Mouse (Mus musculus) kidney, embryonic 14.5 days (tissue): ENCODE results near the gene Gja10. TPM values are rescaled to one million over a fixed set of nuclear protein-coding genes. Genes with fewer than 3 reads are reported as not detected.

Experiments
- ATAC-seq: fragments of 200-750 bp; cut with Nextera tagmentation; 2 replicates; pipeline ENCODE4 v1.8.0; 2017; ENCODE audit warnings: moderate number of reproducible peaks, mild to moderate bottlenecking, moderate TSS enrichment, moderate library complexity; ENCODE audit not compliant: low FRiP score, low TSS enrichment
- H3K27ac ChIP-seq: fragments of 300-500 bp; sonication (generic); 2 replicates; pipeline ENCODE4 v1.5.1; 2014; ENCODE audit warnings: low read depth, mild to moderate bottlenecking, low read length, moderate library complexity, mixed read lengths
- H3K27me3 ChIP-seq: fragments of 300-500 bp; sonication (generic); 2 replicates; pipeline ENCODE4 v1.6.1; 2014; ENCODE audit warnings: mild to moderate bottlenecking, low read length; ENCODE audit not compliant: control insufficient read depth, insufficient read depth
- H3K36me3 ChIP-seq: fragments of 300-500 bp; sonication (generic); 2 replicates; pipeline ENCODE4 v1.6.1; 2014; ENCODE audit warnings: low read length, mixed read lengths; ENCODE audit not compliant: control insufficient read depth, insufficient read depth
- H3K4me1 ChIP-seq: fragments of 300-500 bp; sonication (generic); 2 replicates; pipeline ENCODE4 v1.6.1; 2014; ENCODE audit warnings: low read length, mixed read lengths; ENCODE audit not compliant: control insufficient read depth, insufficient read depth
- H3K4me2 ChIP-seq: fragments of 300-500 bp; sonication (generic); replicated peaks from 2 replicates; pipeline ENCODE4 v1.6.1; 2014; ENCODE audit warnings: low read depth, mild to moderate bottlenecking, low read length
- H3K4me3 ChIP-seq: fragments of 300-500 bp; sonication (generic); 2 replicates; pipeline ENCODE4 v1.5.1; 2014; ENCODE audit warnings: mild to moderate bottlenecking, low read length
- H3K9ac ChIP-seq: fragments of 300-500 bp; sonication (generic); 2 replicates; pipeline ENCODE4 v1.6.1; 2014; ENCODE audit warnings: low read depth, mild to moderate bottlenecking, low read length, moderate library complexity
- H3K9me3 ChIP-seq: fragments of 300-500 bp; sonication (generic); 2 replicates; pipeline ENCODE4 v1.6.1; 2016; ENCODE audit warnings: low read length; ENCODE audit not compliant: control insufficient read depth
- WGBS: fragments of 180-500 bp; shearing (Covaris S2); extraction: QIAGEN DNeasy Blood & Tissue Kit; methylation state at CpG from one replicate; pipeline ENCODE4 v1.1.7; 2014; 5-methylcytosine and 5-hydroxymethylcytosine counted together
- polyA plus RNA-seq: library from polyadenylated mRNA; unstranded; fragments of >200 nt; fragmentation: Nextera tagmentation; extraction: Ambion mirVana; gene quantifications from 2 replicates; pipeline ENCODE4 v1.2.1, GENCODE M21; 2014

Gja10 gene
- polyA plus RNA-seq, 1 experiment from 2014 or later: not detected

- Histone ChIP-seq H3K4me2 (no peak overlapping the region), H3K27ac (no peak overlapping the region), H3K4me1 (no peaks in the 10 kb centered on the region; the same call in 1 of the 2 replicates), H3K4me3 (no peak overlapping the region), H3K9me3 (no peaks in the 10 kb centered on the region), H3K9ac (no peak overlapping the region), H3K36me3 (peaks cover 11% of the 10 kb centered on the region; the same call in 1 of the 2 replicates), H3K27me3 (no peaks in the 10 kb centered on the region)
- no peak for ATAC-seq
- 85% methylated on average over 8 of the region's 8 CpGs for WGBS
These were observed 37.6 kb downstream of the Gja10 start for GRCm38 (mm10) chr4:32564918-32565317.

GRCm38 (mm10) chr4:32564416-32564815, 38.1 kb downstream of the Gja10 start:
- no peak overlapping the region for H3K4me2 ChIP-seq
- H3K4me1 ChIP-seq: no peaks in the 10 kb centered on the region; the same call in 1 of the 2 replicates
- H3K27me3 ChIP-seq: no peaks in the 10 kb centered on the region
- H3K36me3 ChIP-seq: peaks cover 11% of the 10 kb centered on the region; the same call in 1 of the 2 replicates
- ATAC-seq: no peak
- no peak overlapping the region for H3K4me3 ChIP-seq
- 88% methylated on average over 7 of the region's 7 CpGs for WGBS
- H3K9me3 ChIP-seq: no peaks in the 10 kb centered on the region
- no peak overlapping the region for H3K9ac ChIP-seq
- no peak overlapping the region for H3K27ac ChIP-seq

- Histone ChIP-seq H3K9me3 (no peaks in the 10 kb centered on the region), H3K27me3 (no peaks in the 10 kb centered on the region), H3K36me3 (peaks cover 11% of the 10 kb centered on the region; the same call in 1 of the 2 replicates), H3K27ac (no peak overlapping the region), H3K4me3 (no peak overlapping the region), H3K9ac (no peak overlapping the region), H3K4me2 (no peak overlapping the region), H3K4me1 (no peaks in the 10 kb centered on the region; the same call in 1 of the 2 replicates)
- 0 out of 2 replicates have a peak, but pooled peaks have one; percentile 13 for ATAC-seq
- WGBS: 93% methylated on average over 35 of the region's 35 CpGs
These were observed 40.0 kb downstream of the Gja10 start for GRCm38 (mm10) chr4:32562319-32563115.

GRCm38 (mm10) chr4:32561555-32562095, 40.9 kb downstream of the Gja10 start:
- no peaks in the 10 kb centered on the region for H3K27me3 ChIP-seq
- no peak overlapping the region for H3K4me2 ChIP-seq
- ATAC-seq: peak; percentile 43; the same call in 1 of the 2 replicates
- no peak overlapping the region for H3K4me3 ChIP-seq
- H3K9ac ChIP-seq: no peak overlapping the region
- 54% methylated on average over 12 of the region's 12 CpGs for WGBS
- H3K4me1 ChIP-seq: no peaks in the 10 kb centered on the region; the same call in 1 of the 2 replicates
- H3K36me3 ChIP-seq: peaks cover 11% of the 10 kb centered on the region; the same call in 1 of the 2 replicates
- peak overlapping the region; percentile 24; the same call in 1 of the 2 replicates for H3K27ac ChIP-seq
- no peaks in the 10 kb centered on the region for H3K9me3 ChIP-seq

DNA sequence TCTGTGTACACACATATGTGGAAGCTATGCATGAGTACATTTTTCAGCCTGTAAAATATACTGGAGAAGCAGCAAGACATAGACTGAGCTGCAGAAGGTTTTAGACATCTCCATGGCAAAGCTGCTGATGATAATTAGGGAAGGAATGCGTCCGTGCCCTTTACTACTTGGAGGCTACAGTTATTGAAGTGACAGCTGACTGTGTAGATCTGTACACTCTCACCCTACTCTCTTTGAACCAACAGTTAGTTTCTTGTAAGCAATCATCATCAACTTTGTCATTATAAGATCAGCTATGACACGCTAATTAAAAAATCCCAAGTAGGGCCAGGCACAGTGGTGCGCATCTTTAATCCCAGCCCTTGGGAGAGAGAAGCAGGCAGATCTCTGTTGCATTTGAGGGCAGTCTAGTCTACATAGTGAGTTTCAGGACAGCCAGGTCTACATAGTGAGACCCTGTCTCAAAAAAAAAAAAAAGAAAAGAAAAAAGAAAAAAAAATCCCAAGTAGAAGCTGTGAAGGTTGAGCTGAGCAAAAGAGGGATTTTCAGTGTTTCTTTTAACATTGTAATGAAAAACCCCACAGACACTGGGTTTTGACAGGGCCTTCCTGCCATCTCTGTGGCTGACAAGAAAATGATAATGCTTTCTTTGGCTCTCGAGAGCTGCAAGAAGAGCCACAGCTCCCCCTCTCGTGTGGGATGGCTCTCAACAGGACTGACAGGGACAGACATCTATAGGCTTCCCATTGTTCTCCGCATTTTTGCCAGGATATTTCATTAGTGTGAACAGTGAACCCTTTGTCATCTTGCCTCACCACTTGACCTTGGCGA, 41.6 kb downstream of the Gja10 start:
- no peaks in the 10 kb centered on the region for H3K9me3 ChIP-seq
- no peak overlapping the region for H3K4me2 ChIP-seq
- no peak for ATAC-seq
- H3K27ac ChIP-seq: peak overlapping the region; percentile 24; the same call in 1 of the 2 replicates
- no peaks in the 10 kb centered on the region for H3K27me3 ChIP-seq
- no peaks in the 10 kb centered on the region; the same call in 1 of the 2 replicates for H3K4me1 ChIP-seq
- 59% methylated on average over 8 of the region's 8 CpGs for WGBS
- no peak overlapping the region for H3K4me3 ChIP-seq
- peaks cover 11% of the 10 kb centered on the region; the same call in 1 of the 2 replicates for H3K36me3 ChIP-seq
- no peak overlapping the region for H3K9ac ChIP-seq

GRCm38 (mm10) chr4:32560246-32560645, 42.3 kb downstream of the Gja10 start:
- no peaks in the 10 kb centered on the region for H3K27me3 ChIP-seq
- no peak overlapping the region for H3K27ac ChIP-seq
- no peak overlapping the region for H3K4me2 ChIP-seq
- 11% methylated on average over 6 of the region's 6 CpGs for WGBS
- no peak overlapping the region for H3K4me3 ChIP-seq
- H3K9ac ChIP-seq: no peak overlapping the region
- H3K36me3 ChIP-seq: peaks cover 11% of the 10 kb centered on the region; the same call in 1 of the 2 replicates
- H3K4me1 ChIP-seq: no peaks in the 10 kb centered on the region; the same call in 1 of the 2 replicates
- peak; percentile 34; the same call in 1 of the 2 replicates for ATAC-seq
- H3K9me3 ChIP-seq: no peaks in the 10 kb centered on the region

DNA sequence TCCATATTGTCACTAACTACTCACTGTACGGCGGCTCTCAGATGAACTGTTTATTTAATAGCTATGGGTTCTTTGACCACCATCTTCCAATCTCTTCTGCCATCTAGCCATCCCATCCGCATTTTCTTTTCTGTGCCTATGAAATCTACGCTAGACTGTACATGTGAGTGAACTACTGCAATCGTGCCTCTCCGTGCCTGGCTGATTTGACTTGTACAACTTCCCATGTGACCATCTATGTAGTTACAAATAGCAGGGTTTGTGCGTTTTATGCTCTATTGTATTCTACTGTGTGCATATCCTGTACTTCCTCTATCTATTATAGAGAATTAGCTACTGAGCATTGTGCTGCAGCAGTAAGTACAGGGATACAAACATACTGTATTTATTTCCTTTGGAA, 47.1 kb downstream of the Gja10 start:
- H3K27me3 ChIP-seq: no peaks in the 10 kb centered on the region
- no peak overlapping the region for H3K4me2 ChIP-seq
- H3K4me3 ChIP-seq: no peak overlapping the region
- no peaks in the 10 kb centered on the region; the same call in 1 of the 2 replicates for H3K4me1 ChIP-seq
- WGBS: 92% methylated on average over 7 of the region's 7 CpGs
- H3K36me3 ChIP-seq: no peaks in the 10 kb centered on the region
- ATAC-seq: no peak
- H3K9ac ChIP-seq: no peak overlapping the region
- H3K27ac ChIP-seq: no peak overlapping the region
- H3K9me3 ChIP-seq: no peaks in the 10 kb centered on the region

GRCm38 (mm10) chr4:32551337-32551736, 51.2 kb downstream of the Gja10 start:
- H3K27me3 ChIP-seq: no peaks in the 10 kb centered on the region
- H3K9me3 ChIP-seq: no peaks in the 10 kb centered on the region
- H3K36me3 ChIP-seq: no peaks in the 10 kb centered on the region
- no peak overlapping the region for H3K9ac ChIP-seq
- H3K4me2 ChIP-seq: no peak overlapping the region
- WGBS: 64% methylated on average over 4 of the region's 4 CpGs
- ATAC-seq: no peak
- no peak overlapping the region for H3K4me3 ChIP-seq
- no peak overlapping the region for H3K27ac ChIP-seq
- no peaks in the 10 kb centered on the region for H3K4me1 ChIP-seq
